Mouse (Mus musculus) cortical plate, adult 2 months (tissue): ENCODE data around the gene Gm49394. TPM values are rescaled to one million over a fixed set of nuclear protein-coding genes. Genes with fewer than 3 reads are reported as not detected.

Experiments
- H3K27ac ChIP-seq: fragments of 200-500 bp; 2 replicates; pipeline ENCODE4 v1.5.1; 2012; ENCODE audit warnings: low read length, control low read depth, inconsistent platforms; ENCODE audit not compliant: insufficient read depth
- H3K4me1 ChIP-seq: fragments of 200-500 bp; 2 replicates; pipeline ENCODE4 v1.6.1; 2011; ENCODE audit warnings: low read length; ENCODE audit not compliant: control insufficient read depth, insufficient read depth
- H3K4me3 ChIP-seq: fragments of 200-500 bp; 2 replicates; pipeline ENCODE4 v1.5.1; 2011; ENCODE audit warnings: mild to moderate bottlenecking, low read length, control low read depth; ENCODE audit not compliant: insufficient read depth
- CTCF ChIP-seq: fragments of 200-500 bp; IDR thresholded peaks from 2 replicates; pipeline ENCODE4 v1.5.1; 2011; ENCODE audit warnings: mild to moderate bottlenecking, control low read depth, low read length; ENCODE audit not compliant: insufficient read depth; ENCODE audit errors: extremely low read depth
- POLR2A ChIP-seq: fragments of 200-500 bp; IDR thresholded peaks from 2 replicates; pipeline ENCODE4 v1.6.1; 2011; ENCODE audit warnings: mild to moderate bottlenecking, low read length, control low read depth; ENCODE audit not compliant: insufficient read depth; ENCODE audit errors: extremely low read depth
- polyA plus RNA-seq: library from polyadenylated mRNA; depleted of rRNA; stranded (reverse); fragments of >200 nt; gene quantifications from 2 replicates; pipeline ENCODE4 v1.2.3, GENCODE M21; 2012; rRNA removed

Gene Gm49394
- polyA plus RNA-seq, 1 experiment: not detected

GRCm38 (mm10) chr7:142645045-142645444 lies 24.7 kb downstream of the Gm49394 start:
- Histone ChIP-seq H3K27ac (no peak overlapping the region), H3K4me3 (no peak overlapping the region), H3K4me1 (no peaks in the 10 kb centered on the region)
- TF ChIP-seq CTCF: no peak
- no peak for TF ChIP-seq POLR2A

GRCm38 (mm10) chr7:142636178-142636577 lies 33.6 kb downstream of the Gm49394 start:
- no peaks in the 10 kb centered on the region for H3K4me1 ChIP-seq
- H3K4me3 ChIP-seq: no peak overlapping the region
- no peak overlapping the region for H3K27ac ChIP-seq
- no peak for TF ChIP-seq POLR2A
- no peak for TF ChIP-seq CTCF

DNA sequence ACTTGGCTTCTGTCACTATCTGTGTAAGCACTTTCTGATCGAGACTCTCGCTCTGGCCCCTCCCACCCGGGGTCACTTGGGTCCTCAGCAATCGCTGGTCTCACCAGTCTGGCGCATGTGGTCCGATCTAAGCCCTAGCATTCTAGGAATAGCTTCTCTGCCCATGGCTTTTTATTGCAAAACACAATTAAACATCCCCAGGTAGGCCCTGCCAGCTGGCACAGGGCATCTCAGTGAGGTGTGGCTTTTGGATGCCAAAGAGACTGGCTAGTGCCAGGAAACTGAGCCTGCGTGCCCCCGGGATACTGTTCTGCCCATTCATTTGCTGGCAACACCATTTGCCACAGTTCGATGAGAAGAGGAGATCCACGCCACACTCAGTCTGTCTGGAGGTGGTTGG lies 39.1 kb downstream of the Gm49394 start:
- H3K4me3 ChIP-seq: no peak overlapping the region
- H3K27ac ChIP-seq: no peak overlapping the region
- TF ChIP-seq CTCF (no peak), POLR2A (no peak)
- H3K4me1 ChIP-seq: no peaks in the 10 kb centered on the region

- no peak for TF ChIP-seq POLR2A
- no peak for TF ChIP-seq CTCF
- no peaks in the 10 kb centered on the region for H3K4me1 ChIP-seq
- H3K27ac ChIP-seq: no peak overlapping the region
- H3K4me3 ChIP-seq: no peak overlapping the region
Observed at GRCm38 (mm10) chr7:142629806-142630205, 39.9 kb downstream of the Gm49394 start.

- Histone ChIP-seq H3K4me3 (no peak overlapping the region), H3K27ac (no peak overlapping the region), H3K4me1 (no peaks in the 10 kb centered on the region)
- TF ChIP-seq POLR2A (no peak), CTCF (no peak)
Observed at GRCm38 (mm10) chr7:142622180-142622579, 47.6 kb downstream of the Gm49394 start.

GRCm38 (mm10) chr7:142613077-142613476 lies 56.7 kb downstream of the Gm49394 start:
- no peak overlapping the region for H3K27ac ChIP-seq
- TF ChIP-seq CTCF: no peak
- TF ChIP-seq POLR2A: no peak
- no peaks in the 10 kb centered on the region for H3K4me1 ChIP-seq
- no peak overlapping the region for H3K4me3 ChIP-seq

- peak; percentile 72 for TF ChIP-seq CTCF
- TF ChIP-seq POLR2A: no peak
- no peak overlapping the region for H3K27ac ChIP-seq
Observed at GRCm38 (mm10) chr7:142610627-142611406, 58.9 kb downstream of the Gm49394 start.

GRCm38 (mm10) chr7:142600921-142601320 lies 68.8 kb downstream of the Gm49394 start:
- H3K4me1 ChIP-seq: no peaks in the 10 kb centered on the region
- no peak overlapping the region for H3K4me3 ChIP-seq
- no peak for TF ChIP-seq CTCF
- no peak for TF ChIP-seq POLR2A
- H3K27ac ChIP-seq: no peak overlapping the region

More at GRCm38 (mm10) chr7:142610627-142611406, 58.9 kb downstream of the Gm49394 start:
- no peaks in the 10 kb centered on the region for H3K4me1 ChIP-seq
- no peak overlapping the region for H3K4me3 ChIP-seq

Other genes with a start within 250 kb of the Gm49394 start
- not detected in 2 replicates for gene Syt8, start 235.1 kb downstream of the Gm49394 start, polyA plus RNA-seq
- 0.86 and 1.4 TPM in 2 replicates for gene Tnni2, start 228.1 kb downstream of the Gm49394 start, polyA plus RNA-seq
- 10.2 and 12.2 TPM in 2 replicates for gene Lsp1, start 209.1 kb downstream of the Gm49394 start, polyA plus RNA-seq
- 0.19 and 0.40 TPM in 2 replicates for gene Tnnt3, start 171.1 kb downstream of the Gm49394 start, polyA plus RNA-seq
- 69.3 and 74.0 TPM in 2 replicates for gene Mrpl23, start 137.3 kb downstream of the Gm49394 start, polyA plus RNA-seq
- gene Igf2, start 3.1 kb downstream of the Gm49394 start, polyA plus RNA-seq: 56.8 and 69.6 TPM in 2 replicates
- gene Ins2, start 73.4 kb upstream of the Gm49394 start, polyA plus RNA-seq: not detected in 2 replicates